Mouse (Mus musculus): ENCODE results near the gene Zfp882. TPM values are rescaled to one million over a fixed set of nuclear protein-coding genes. Genes with fewer than 3 reads are reported as not detected.
"Not testable (repeated sequence)": the region's sequence is repeated elsewhere in the genome, so short reads cannot be mapped to it uniquely, and the experiment has no call there.

The Zfp882 gene
- polyA plus RNA-seq (2012; rRNA removed) = 0.60 and 0.83 TPM in 2 replicates

DNA sequence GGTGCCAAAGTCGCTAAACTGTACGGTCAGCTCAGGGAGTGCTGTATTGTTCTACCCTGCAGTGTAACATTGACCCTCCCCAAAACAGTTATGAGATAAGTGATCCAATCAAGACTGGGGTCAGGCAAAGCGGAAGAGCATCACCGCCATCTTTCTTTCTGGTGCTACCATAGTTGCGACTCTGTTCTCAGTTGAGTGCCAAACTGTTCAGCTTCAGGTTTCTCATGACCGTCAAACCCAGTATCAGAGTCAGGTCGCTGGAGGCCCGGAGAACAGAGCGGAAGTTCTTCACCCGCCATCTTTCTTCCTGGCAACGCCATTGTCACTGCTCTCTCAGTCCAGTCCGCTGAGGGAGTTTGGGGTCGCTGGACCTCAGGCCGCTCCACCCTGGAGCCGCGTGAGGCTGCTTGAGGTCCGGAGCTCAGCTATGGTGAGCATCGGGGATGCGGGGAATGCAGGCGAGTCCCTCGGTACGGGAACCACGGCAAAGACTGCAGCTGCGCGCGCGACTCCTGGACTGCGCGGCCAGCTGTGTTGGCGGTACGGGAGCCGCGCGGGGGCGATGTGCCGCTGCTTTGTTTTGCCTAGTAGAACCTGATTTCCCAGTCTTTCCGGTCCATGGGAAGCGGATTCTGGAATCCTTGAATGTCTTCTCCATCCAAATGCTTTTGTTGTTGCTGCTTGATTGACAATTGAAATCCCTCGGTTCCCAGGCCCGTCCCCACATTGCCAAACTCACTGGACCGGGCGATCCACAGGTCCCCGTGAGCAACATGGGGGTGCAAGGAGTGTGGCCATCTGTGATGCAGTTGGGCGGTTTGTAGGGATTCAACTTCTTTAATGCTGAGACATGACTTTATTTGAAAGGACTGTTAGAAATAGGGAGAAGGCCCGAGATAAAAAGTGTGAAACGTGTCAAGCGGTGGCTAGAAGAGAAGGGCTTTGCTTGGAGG, at the start of gene Zfp882, which contains the start of gene Zfp617:
Gene Zfp882 (plus strand): TSS at position 300 of the 953 bp plus-strand sequence.
Gene Zfp617 (plus strand): TSS at position 327 of the 953 bp plus-strand sequence.
- H3K27ac ChIP-seq (ENCODE audit: insufficient read depth, low read length) = peak within 1 kb of the TSS; percentile 97
- no peaks in the 10 kb centered on the region for H3K27me3 ChIP-seq (ENCODE audit: control insufficient read depth, insufficient read depth, low read length)
- no peaks in the 10 kb centered on the region for H3K36me3 ChIP-seq (ENCODE audit: control insufficient read depth, insufficient read depth, low read length)
- no peaks in the 10 kb centered on the region for H3K4me1 ChIP-seq (ENCODE audit: control insufficient read depth, insufficient read depth, insufficient read length)
- peak; percentile 61 to 83 for DNase-seq (ENCODE audit: low read depth in 1 of 2, low spot score in 2 of 2)
- H3K4me3 ChIP-seq (ENCODE audit: extremely low read depth, insufficient read depth, insufficient read length) = peak within 1 kb of the TSS; percentile 97
- TF ChIP-seq POLR2A (IDR thresholded peaks at IDR 0.05; ENCODE audit: low read depth, low read length) (peak; percentile 7; the same call in 1 of the 2 replicates), CTCF (IDR thresholded peaks at IDR 0.05; ENCODE audit: extremely low read depth, insufficient read depth, insufficient read length, insufficient replicate concordance) (peak; percentile 41; the same call in 1 of the 2 replicates)
- 9% methylated on average over 47 of the region's 47 CpGs for WGBS

- not testable (repeated sequence) for H3K4me1 ChIP-seq (ENCODE audit: control insufficient read depth, insufficient read depth, insufficient read length); H3K27me3 ChIP-seq (ENCODE audit: control insufficient read depth, insufficient read depth, low read length); DNase-seq (ENCODE audit: low read depth in 1 of 2, low spot score in 2 of 2); H3K4me3 ChIP-seq (ENCODE audit: extremely low read depth, insufficient read depth, insufficient read length); H3K27ac ChIP-seq (ENCODE audit: insufficient read depth, low read length); H3K36me3 ChIP-seq (ENCODE audit: control insufficient read depth, insufficient read depth, low read length)
- WGBS = 79% methylated on average over 1 of the region's 1 CpGs
Observed at GRCm38 (mm10) chr8:71861551-71861950, 46.9 kb upstream of the Zfp882 start.

DNA sequence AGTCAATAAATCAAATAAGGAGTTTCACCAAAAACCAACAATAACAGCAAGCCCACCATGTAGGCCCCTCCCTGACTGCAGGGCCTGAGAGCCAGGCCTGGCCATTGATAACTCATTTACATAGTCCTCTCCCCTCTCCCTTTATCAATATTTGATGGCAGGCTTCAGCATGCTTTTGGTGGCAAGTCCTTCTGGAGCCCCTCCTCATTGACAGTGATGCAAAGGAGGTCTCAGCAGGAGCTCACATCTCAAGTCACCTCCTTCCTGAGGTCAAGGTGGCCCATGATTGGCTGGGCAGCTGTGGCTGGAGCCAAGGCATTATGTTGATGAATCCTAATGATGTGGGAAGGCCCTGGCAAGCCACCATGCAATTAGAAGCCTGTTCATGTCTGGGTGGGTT, 46.4 kb upstream of the Zfp882 start:
- not testable (repeated sequence) for H3K36me3 ChIP-seq (ENCODE audit: control insufficient read depth, insufficient read depth, low read length); DNase-seq (ENCODE audit: low read depth in 1 of 2, low spot score in 2 of 2); H3K27ac ChIP-seq (ENCODE audit: insufficient read depth, low read length); H3K4me1 ChIP-seq (ENCODE audit: control insufficient read depth, insufficient read depth, insufficient read length); H3K4me3 ChIP-seq (ENCODE audit: extremely low read depth, insufficient read depth, insufficient read length); H3K27me3 ChIP-seq (ENCODE audit: control insufficient read depth, insufficient read depth, low read length)

GRCm38 (mm10) chr8:71881618-71882274, 26.7 kb upstream of the Zfp882 start, which contains the start of gene Zfp709:
Gene Zfp709 (plus strand): TSS chr8:71882019.
- peak; percentile 32 to 60 for DNase-seq (ENCODE audit: low read depth in 1 of 2, low spot score in 2 of 2)
- Histone ChIP-seq H3K27ac (ENCODE audit: insufficient read depth, low read length) (peak within 1 kb of the TSS; percentile 53), H3K4me3 (ENCODE audit: extremely low read depth, insufficient read depth, insufficient read length) (peak within 1 kb of the TSS; percentile 68), H3K36me3 (ENCODE audit: control insufficient read depth, insufficient read depth, low read length) (peaks cover 8% of the 10 kb centered on the region), H3K27me3 (ENCODE audit: control insufficient read depth, insufficient read depth, low read length) (no peaks in the 10 kb centered on the region), H3K4me1 (ENCODE audit: control insufficient read depth, insufficient read depth, insufficient read length) (no peaks in the 10 kb centered on the region)
- TF ChIP-seq POLR2A (IDR thresholded peaks at IDR 0.05; ENCODE audit: low read depth, low read length) (peak; percentile 17; the same call in 1 of the 2 replicates), CTCF (IDR thresholded peaks at IDR 0.05; ENCODE audit: extremely low read depth, insufficient read depth, insufficient read length, insufficient replicate concordance) (no peak)
- WGBS = 3% methylated on average over 45 of the region's 45 CpGs

GRCm38 (mm10) chr8:71900666-71901065, 7.7 kb upstream of the Zfp882 start:
- not testable (repeated sequence) for H3K4me3 ChIP-seq (ENCODE audit: extremely low read depth, insufficient read depth, insufficient read length); H3K4me1 ChIP-seq (ENCODE audit: control insufficient read depth, insufficient read depth, insufficient read length); DNase-seq (ENCODE audit: low read depth in 1 of 2, low spot score in 2 of 2); H3K36me3 ChIP-seq (ENCODE audit: control insufficient read depth, insufficient read depth, low read length); H3K27me3 ChIP-seq (ENCODE audit: control insufficient read depth, insufficient read depth, low read length); H3K27ac ChIP-seq (ENCODE audit: insufficient read depth, low read length)
- 71% methylated on average over 11 of the region's 11 CpGs for WGBS

DNA sequence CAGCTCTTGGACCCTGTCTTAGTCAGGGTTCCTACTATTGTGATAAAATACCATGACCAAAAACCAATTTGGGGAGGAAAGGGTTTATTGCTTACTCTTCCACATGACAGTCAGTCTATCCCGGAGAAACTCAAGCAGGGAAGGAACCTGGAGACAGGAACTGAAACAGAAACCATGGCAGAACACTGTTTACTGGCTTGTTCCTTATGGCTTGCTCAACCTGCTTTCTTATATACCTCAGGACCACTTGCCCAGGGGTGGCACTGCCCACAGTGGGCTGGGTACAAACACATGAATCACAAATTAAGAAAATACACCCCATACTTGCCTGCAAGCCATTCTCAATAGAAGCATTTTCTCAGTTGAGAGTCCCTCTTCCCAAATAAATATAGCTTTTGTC, 5.3 kb upstream of the Zfp882 start:
- 73% methylated on average over 1 of the region's 1 CpGs for WGBS
- H3K27me3 ChIP-seq (ENCODE audit: control insufficient read depth, insufficient read depth, low read length); H3K36me3 ChIP-seq (ENCODE audit: control insufficient read depth, insufficient read depth, low read length); DNase-seq (ENCODE audit: low read depth in 1 of 2, low spot score in 2 of 2); H3K27ac ChIP-seq (ENCODE audit: insufficient read depth, low read length); H3K4me1 ChIP-seq (ENCODE audit: control insufficient read depth, insufficient read depth, insufficient read length); H3K4me3 ChIP-seq (ENCODE audit: extremely low read depth, insufficient read depth, insufficient read length): not testable (repeated sequence)

GRCm38 (mm10) chr8:71906809-71907208, 1.6 kb upstream of the Zfp882 start:
- no peaks in the 10 kb centered on the region for H3K36me3 ChIP-seq (ENCODE audit: control insufficient read depth, insufficient read depth, low read length)
- no peak overlapping the region for H3K27ac ChIP-seq (ENCODE audit: insufficient read depth, low read length)
- DNase-seq (ENCODE audit: low read depth in 1 of 2, low spot score in 2 of 2) = no peak
- WGBS = 96% methylated on average over 1 of the region's 1 CpGs
- H3K4me1 ChIP-seq (ENCODE audit: control insufficient read depth, insufficient read depth, insufficient read length) = no peaks in the 10 kb centered on the region
- H3K27me3 ChIP-seq (ENCODE audit: control insufficient read depth, insufficient read depth, low read length) = no peaks in the 10 kb centered on the region
- TF ChIP-seq CTCF (IDR thresholded peaks at IDR 0.05; ENCODE audit: extremely low read depth, insufficient read depth, insufficient read length, insufficient replicate concordance) (no peak), POLR2A (IDR thresholded peaks at IDR 0.05; ENCODE audit: low read depth, low read length) (no peak)
- no peak overlapping the region for H3K4me3 ChIP-seq (ENCODE audit: extremely low read depth, insufficient read depth, insufficient read length)
